Comparison of ENCODE assay signal across 8 mouse cellular contexts in genomic region chr17:65782551-65783141, GRCm38 (mm10). TPM values are rescaled to one million over a fixed set of nuclear protein-coding genes. Genes with fewer than 3 reads are reported as not detected.
A peak's percentile ranks its signal among the peaks of the same experiment; 100 is the strongest.
DNase-seq lines count a peak whose midpoint lies in the region; ATAC-seq and TF ChIP-seq lines count a peak whose summit lies in the region.

Gene Ppp4r1 (plus strand): TSS chr17:65782573.

- DNase-seq in CD4-positive, CD25-positive, alpha-beta regulatory T cell, adult 2 months (ENCODE audit: low read depth, low spot score) = peak; percentile 70
- DNase-seq in forebrain, embryonic 10.5 days (ENCODE audit: extremely low spot score, low spot score) = peak; percentile 80
- peak; percentile 91 for DNase-seq in kidney, postnatal 14 days
- peak; percentile 88 for DNase-seq in stomach, postnatal 0 days (ENCODE audit: low spot score)

- H3K4me1 ChIP-seq in brown adipose tissue, adult 24 weeks (ENCODE audit: control insufficient read depth, insufficient read depth, insufficient read length, low read length) = peaks cover 2% of the 10 kb centered on the region; the same call in 1 of the 2 replicates
- H3K4me1 ChIP-seq in forebrain, embryonic 10.5 days = peaks cover 22% of the 10 kb centered on the region
- peaks cover 4 to 13% of the 10 kb centered on the region in 2 experiments for H3K4me1 ChIP-seq in heart, embryonic 14.5 days (ENCODE audit: control insufficient read depth in 2 of 2, insufficient read depth in 2 of 2, low read length in 2 of 2)
- H3K4me1 ChIP-seq in liver, embryonic 15.5 days (replicated peaks) = peaks cover 38% of the 10 kb centered on the region
- peaks cover 14% of the 10 kb centered on the region for H3K4me1 ChIP-seq in neural tube, embryonic 12.5 days
- no peaks in the 10 kb centered on the region for H3K4me1 ChIP-seq in stomach, postnatal 0 days (replicated peaks; ENCODE audit: control insufficient read depth, insufficient read depth)

- H3K9me3 ChIP-seq in forebrain, embryonic 10.5 days = peaks cover 14% of the 10 kb centered on the region
- H3K9me3 ChIP-seq in heart, embryonic 14.5 days (ENCODE audit: control insufficient read depth, low read length) = no peaks in the 10 kb centered on the region
- no peaks in the 10 kb centered on the region for H3K9me3 ChIP-seq in liver, embryonic 15.5 days (replicated peaks)
- H3K9me3 ChIP-seq in neural tube, embryonic 12.5 days = no peaks in the 10 kb centered on the region
- no peaks in the 10 kb centered on the region for H3K9me3 ChIP-seq in stomach, postnatal 0 days (ENCODE audit: control insufficient read depth, low read length)

- H3K27me3 ChIP-seq in forebrain, embryonic 10.5 days (ENCODE audit: poor library complexity, severe bottlenecking) = no peaks in the 10 kb centered on the region
- H3K27me3 ChIP-seq in heart, embryonic 14.5 days (ENCODE audit: control insufficient read depth, insufficient read depth, low read length) = no peaks in the 10 kb centered on the region
- peaks cover 19% of the 10 kb centered on the region for H3K27me3 ChIP-seq in liver, embryonic 15.5 days
- no peaks in the 10 kb centered on the region for H3K27me3 ChIP-seq in neural tube, embryonic 12.5 days (replicated peaks)
- H3K27me3 ChIP-seq in stomach, postnatal 0 days (ENCODE audit: control insufficient read depth, insufficient read depth, low read length) = no peaks in the 10 kb centered on the region

- H3K36me3 ChIP-seq in forebrain, embryonic 10.5 days (replicated peaks) = peaks cover 30% of the 10 kb centered on the region
- H3K36me3 ChIP-seq in heart, embryonic 14.5 days (ENCODE audit: control insufficient read depth, insufficient read depth, low read length) = no peaks in the 10 kb centered on the region
- H3K36me3 ChIP-seq in liver, embryonic 15.5 days (replicated peaks) = no peaks in the 10 kb centered on the region
- H3K36me3 ChIP-seq in neural tube, embryonic 12.5 days = peaks cover 4% of the 10 kb centered on the region; the same call in 1 of the 2 replicates
- H3K36me3 ChIP-seq in stomach, postnatal 0 days (ENCODE audit: control insufficient read depth, insufficient read depth, low read length) = no peaks in the 10 kb centered on the region

- no peak for TF ChIP-seq EP300 in stomach, postnatal 0 days (optimal IDR thresholded peaks at IDR 0.05)

- peak; percentile 83 for ATAC-seq in heart, embryonic 14.5 days (ENCODE audit: insufficient number of reproducible peaks, insufficient read depth, low FRiP score, low read depth)
- ATAC-seq in liver, embryonic 15.5 days (ENCODE audit: insufficient read depth) = peak; percentile 81
- peak; percentile 88 for ATAC-seq in neural tube, embryonic 12.5 days (ENCODE audit: low FRiP score, low read depth)
- ATAC-seq in stomach, postnatal 0 days (ENCODE audit: low FRiP score, low TSS enrichment) = peak; percentile 88

- peak; percentile 42; the same call in 1 of the 2 replicates for TF ChIP-seq CTCF in stomach, postnatal 0 days (IDR thresholded peaks at IDR 0.05; ENCODE audit: low read depth)

- peak within 1 kb of the TSS; percentile 100 for H3K9ac ChIP-seq in heart, embryonic 14.5 days (ENCODE audit: low read length)
- H3K9ac ChIP-seq in liver, embryonic 15.5 days = peak within 1 kb of the TSS; percentile 85
- H3K9ac ChIP-seq in neural tube, embryonic 12.5 days = peak within 1 kb of the TSS; percentile 97
- H3K9ac ChIP-seq in stomach, postnatal 0 days (ENCODE audit: low read length) = peak within 1 kb of the TSS; percentile 99

- WGBS in forebrain, embryonic 10.5 days = under 1% methylated on average over 81 of the region's 81 CpGs
- WGBS in heart, embryonic 14.5 days = under 1% methylated on average over 79 of the region's 81 CpGs
- under 1% methylated on average over 77 of the region's 81 CpGs for WGBS in liver, embryonic 15.5 days (ENCODE audit: insufficient replicate concordance)
- under 1% methylated on average over 70 of the region's 81 CpGs for WGBS in neural tube, embryonic 12.5 days
- under 1% methylated on average over 77 of the region's 81 CpGs for WGBS in stomach, postnatal 0 days

- H3K4me3 ChIP-seq in brown adipose tissue, adult 24 weeks (ENCODE audit: insufficient read depth, low read depth, low read length) = peak within 1 kb of the TSS; percentile 96
- H3K4me3 ChIP-seq in forebrain, embryonic 10.5 days = peak within 1 kb of the TSS; percentile 95
- H3K4me3 ChIP-seq in heart, embryonic 14.5 days (ENCODE audit: control insufficient read depth in 1 of 2, insufficient read depth in 1 of 2, low read depth in 1 of 2, low read length in 2 of 2) = peak within 1 kb of the TSS; percentile 93 to 99
- H3K4me3 ChIP-seq in liver, embryonic 15.5 days (replicated peaks) = peak within 1 kb of the TSS; percentile 81
- H3K4me3 ChIP-seq in neural tube, embryonic 12.5 days = peak within 1 kb of the TSS; percentile 97
- H3K4me3 ChIP-seq in stomach, postnatal 0 days (ENCODE audit: low read depth, low read length) = peak within 1 kb of the TSS; percentile 91

- H3K4me2 ChIP-seq in heart, embryonic 14.5 days (ENCODE audit: low read length) = peak within 1 kb of the TSS; percentile 73
- H3K4me2 ChIP-seq in liver, embryonic 15.5 days = peak within 1 kb of the TSS; percentile 94
- peak within 1 kb of the TSS; percentile 73 for H3K4me2 ChIP-seq in neural tube, embryonic 12.5 days (replicated peaks)
- peak within 1 kb of the TSS; percentile 86 for H3K4me2 ChIP-seq in stomach, postnatal 0 days (replicated peaks; ENCODE audit: low read depth)

- peak within 1 kb of the TSS; percentile 95 for H3K27ac ChIP-seq in brown adipose tissue, adult 24 weeks (replicated peaks; ENCODE audit: low read depth, low read length)
- peak within 1 kb of the TSS; percentile 99 for H3K27ac ChIP-seq in forebrain, embryonic 10.5 days
- H3K27ac ChIP-seq in heart, embryonic 14.5 days (replicated peaks in 1 of 2; ENCODE audit: control insufficient read depth in 1 of 2, insufficient read depth in 1 of 2, low read depth in 2 of 2, low read length in 2 of 2) = peak within 1 kb of the TSS; percentile 97 to 98
- H3K27ac ChIP-seq in liver, embryonic 15.5 days (replicated peaks) = peak within 1 kb of the TSS; percentile 89
- peak within 1 kb of the TSS; percentile 99 for H3K27ac ChIP-seq in neural tube, embryonic 12.5 days
- peak within 1 kb of the TSS; percentile 98 for H3K27ac ChIP-seq in stomach, postnatal 0 days (replicated peaks)

RNA-seq across cellular contexts. Expression of gene Ppp4r1, which starts in this region (rescaled TPM):
- polyA plus RNA-seq in brown adipose tissue, adult 24 weeks (2012; ENCODE audit: insufficient read depth, insufficient read length, missing spikeins) = 13.9 and 14.4 TPM in 2 replicates
- 61.5 and 66.0 TPM in 2 replicates for polyA plus RNA-seq in forebrain, embryonic 10.5 days (2016; fragmentation: Nextera tagmentation; extraction: Ambion mirVana)
- polyA plus RNA-seq in heart, embryonic 14.5 days (2014; fragmentation: Nextera tagmentation; extraction: Ambion mirVana) = 29.0 and 34.8 TPM in 2 replicates
- 9.5 and 10.7 TPM in 2 replicates for polyA plus RNA-seq in liver, embryonic 15.5 days (2015; fragmentation: Nextera tagmentation; extraction: Ambion mirVana)
- 54.4 and 57.7 TPM in 2 replicates for polyA plus RNA-seq in neural tube, embryonic 12.5 days (2016; fragmentation: Nextera tagmentation; extraction: Ambion mirVana)
- 14.2 and 15.3 TPM in 2 replicates for polyA plus RNA-seq in stomach, postnatal 0 days (2015; fragmentation: Nextera tagmentation; extraction: Ambion mirVana)

Comparison
In these comparisons a context has a peak if more than half of its experiments do, and no peak if none do; other contexts are left out.
1. Peak in every context shown above with its lines: DNase-seq, ATAC-seq, H3K4me3 ChIP-seq and H3K27ac ChIP-seq.